Mouse (Mus musculus): ENCODE results near the gene Rap1gap.

Gene Rap1gap

DNA sequence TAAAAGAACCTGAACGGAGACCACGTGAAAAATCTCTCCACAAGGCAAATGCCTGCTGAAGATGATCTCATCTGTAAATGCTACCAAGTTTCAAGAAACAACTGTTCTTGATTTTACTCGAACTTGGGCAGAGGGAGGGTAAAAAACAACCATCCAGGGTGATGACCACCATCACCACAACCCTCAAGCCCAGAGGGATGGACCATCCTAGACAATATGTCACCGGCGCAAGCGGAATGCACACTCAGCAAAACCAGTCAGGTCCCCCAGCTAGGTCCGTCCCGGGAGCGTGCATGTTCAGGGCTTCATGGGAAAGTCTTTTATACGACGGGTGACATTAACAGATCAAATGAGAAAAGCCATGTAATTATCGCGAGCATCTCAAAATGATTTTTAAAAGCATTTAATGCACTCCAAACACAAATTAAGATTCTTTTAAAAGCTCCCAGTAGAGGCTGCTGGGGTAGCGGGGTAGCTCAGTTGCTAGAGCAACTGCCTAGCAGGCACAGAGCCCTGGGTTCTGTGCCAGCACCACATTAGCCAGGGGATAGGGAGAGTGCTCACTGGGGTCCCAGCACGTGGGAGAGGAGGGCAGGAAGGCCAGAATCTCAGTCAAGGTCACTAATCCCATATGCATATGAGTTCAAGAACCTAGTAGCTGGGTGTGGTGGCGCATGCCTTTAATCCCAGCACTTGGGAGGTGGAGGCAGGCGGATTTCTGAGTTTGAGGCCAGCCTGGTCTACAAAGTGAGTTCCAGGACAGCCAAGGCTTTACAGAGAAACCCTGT is 114.1 kb downstream of the Rap1gap start:
- no peak for DNase-seq

Measured in cerebellum, postnatal 10 days (tissue).